Mouse (Mus musculus) midbrain, embryonic 11.5 days (tissue): ENCODE measurements around the gene Ttll9. TPM values are rescaled to one million over a fixed set of nuclear protein-coding genes. Genes with fewer than 3 reads are reported as not detected.

ENCODE experiments used
- ATAC-seq: fragments of 200-750 bp; cut with Nextera tagmentation; 2 replicates; pipeline ENCODE4 v1.8.0; 2017; ENCODE audit warnings: moderate TSS enrichment, moderate library complexity; ENCODE audit not compliant: low FRiP score
- DNase-seq: peaks from one replicate; pipeline ENCODE4 v3.0.0; 2015; ENCODE audit warnings: low spot score; ENCODE audit errors: missing footprints
- H3K27ac ChIP-seq: fragments of 300-500 bp; sonication (generic); 2 replicates; pipeline ENCODE4 v1.5.1; 2014; ENCODE audit warnings: low read depth, low read length
- H3K27me3 ChIP-seq: fragments of 300-500 bp; sonication (generic); 2 replicates; pipeline ENCODE4 v1.6.1; 2014; ENCODE audit warnings: mild to moderate bottlenecking, low read length, moderate library complexity, mixed read lengths; ENCODE audit not compliant: control insufficient read depth, insufficient read depth
- H3K36me3 ChIP-seq: fragments of 300-500 bp; sonication (generic); 2 replicates; pipeline ENCODE4 v1.6.1; 2014; ENCODE audit warnings: mild to moderate bottlenecking, low read length, moderate library complexity, mixed read lengths; ENCODE audit not compliant: control insufficient read depth, insufficient read depth
- H3K4me1 ChIP-seq: fragments of 300-500 bp; sonication (generic); 2 replicates; pipeline ENCODE4 v1.6.1; 2014; ENCODE audit warnings: low read length; ENCODE audit not compliant: control insufficient read depth, insufficient read depth
- H3K4me2 ChIP-seq: fragments of 300-500 bp; sonication (generic); 2 replicates; pipeline ENCODE4 v1.6.1; 2014; ENCODE audit warnings: mild to moderate bottlenecking, moderate library complexity
- H3K4me3 ChIP-seq: fragments of 300-500 bp; sonication (generic); 2 replicates; pipeline ENCODE4 v1.5.1; 2014; ENCODE audit warnings: low read depth, low read length
- H3K9ac ChIP-seq: fragments of 300-500 bp; sonication (generic); 2 replicates; pipeline ENCODE4 v1.6.1; 2014; ENCODE audit warnings: low read length
- H3K9me3 ChIP-seq: fragments of 300-500 bp; sonication (generic); 2 replicates; pipeline ENCODE4 v1.6.1; 2016; ENCODE audit warnings: low read length; ENCODE audit not compliant: control insufficient read depth
- WGBS: fragments of 180-500 bp; shearing (Covaris S2); extraction: QIAGEN DNeasy Blood & Tissue Kit; methylation state at CpG from one replicate; pipeline ENCODE4 v1.1.7; 2014; 5-methylcytosine and 5-hydroxymethylcytosine counted together
- polyA plus RNA-seq: library from polyadenylated mRNA; unstranded; fragments of >200 nt; fragmentation: Nextera tagmentation; extraction: Ambion mirVana; gene quantifications from 2 replicates; pipeline ENCODE4 v1.2.1, GENCODE M21; 2014

The Ttll9 gene
- polyA plus RNA-seq = 1.1 and 2.0 TPM in 2 replicates

DNA sequence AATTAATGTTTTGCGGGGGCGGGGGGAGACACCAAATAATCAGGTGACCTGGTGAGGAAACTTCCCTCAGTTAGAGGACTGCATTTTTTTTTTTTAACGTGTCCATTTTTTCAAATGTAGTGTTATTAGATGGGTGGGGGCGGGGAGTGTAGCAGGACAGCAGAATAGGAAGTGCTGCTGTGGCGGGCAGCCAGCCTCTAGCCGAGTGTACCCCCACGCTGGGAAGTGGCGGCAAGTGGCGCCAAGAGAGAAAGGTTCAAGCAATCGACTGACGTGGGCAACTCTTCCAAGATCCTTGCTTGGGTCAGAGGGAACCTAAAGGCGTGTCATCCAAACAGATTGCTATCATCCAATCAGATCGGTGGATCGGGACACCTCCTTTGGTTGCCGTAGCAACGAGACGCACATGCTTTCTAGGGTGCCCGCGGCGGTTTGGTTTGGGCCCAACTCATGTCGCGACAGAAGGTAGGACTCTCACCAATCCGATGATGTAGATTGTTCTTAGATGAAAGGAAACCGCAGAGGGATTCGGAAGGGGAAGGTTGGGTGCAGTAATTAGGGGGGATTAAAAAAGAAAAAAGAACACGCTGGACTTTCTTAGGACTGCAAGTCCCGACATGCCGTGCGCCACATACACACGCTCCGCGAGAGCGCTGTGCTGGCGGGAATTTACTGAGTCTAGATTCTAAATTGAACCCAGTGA, at the start of gene Ttll9:
Gene Ttll9 (plus strand): TSS at position 395 of the 703 bp plus-strand sequence.
- no peaks in the 10 kb centered on the region for H3K27me3 ChIP-seq
- H3K9ac ChIP-seq = peak within 1 kb of the TSS; percentile 26; the same call in 1 of the 2 replicates
- peak; percentile 95 for ATAC-seq
- H3K4me3 ChIP-seq = peak within 1 kb of the TSS; percentile 42
- DNase-seq = peak; percentile 98
- no peaks in the 10 kb centered on the region for H3K9me3 ChIP-seq
- no peaks in the 10 kb centered on the region for H3K4me1 ChIP-seq
- peak within 1 kb of the TSS; percentile 65 for H3K4me2 ChIP-seq
- no peak within 1 kb of the TSS for H3K27ac ChIP-seq
- H3K36me3 ChIP-seq = no peaks in the 10 kb centered on the region
- under 1% methylated on average over 34 of the region's 34 CpGs for WGBS

DNA sequence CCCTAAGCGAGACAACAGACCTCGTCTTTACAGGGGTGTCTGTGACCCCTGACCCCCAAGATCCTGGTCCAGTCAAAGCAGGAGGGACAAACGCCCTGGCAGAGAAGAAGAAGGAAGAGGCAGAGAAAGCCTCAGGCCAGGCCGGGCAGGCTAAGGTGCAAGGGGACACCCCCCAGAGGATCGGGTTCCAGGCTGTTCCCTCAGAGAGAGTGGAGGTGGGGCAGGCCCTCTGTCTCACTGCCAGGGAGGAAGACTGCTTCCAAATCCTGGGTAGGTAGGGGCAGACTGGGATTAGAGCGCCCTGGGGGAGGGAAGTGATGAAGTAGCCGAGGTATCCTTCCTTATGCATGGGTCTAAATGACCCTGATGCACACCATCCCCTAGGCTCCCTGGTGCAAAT, 48.8 kb upstream of the Ttll9 start:
- peaks cover 7% of the 10 kb centered on the region; the same call in 1 of the 2 replicates for H3K27me3 ChIP-seq
- no peak for DNase-seq
- ATAC-seq = no peak
- H3K4me3 ChIP-seq = no peak overlapping the region
- H3K4me2 ChIP-seq = no peak overlapping the region
- no peaks in the 10 kb centered on the region for H3K9me3 ChIP-seq
- H3K36me3 ChIP-seq = no peaks in the 10 kb centered on the region
- no peak overlapping the region for H3K27ac ChIP-seq
- no peak overlapping the region for H3K9ac ChIP-seq
- peaks cover 2% of the 10 kb centered on the region; the same call in 1 of the 2 replicates for H3K4me1 ChIP-seq
- WGBS = 38% methylated on average over 7 of the region's 7 CpGs

GRCm38 (mm10) chr2:152914310-152915120, 47.8 kb upstream of the Ttll9 start:
- peak; percentile 97 for DNase-seq
- Histone ChIP-seq H3K9me3 (no peaks in the 10 kb centered on the region), H3K4me3 (no peak overlapping the region), H3K36me3 (no peaks in the 10 kb centered on the region), H3K4me1 (peaks cover 2% of the 10 kb centered on the region; the same call in 1 of the 2 replicates), H3K9ac (no peak overlapping the region), H3K27me3 (peaks cover 7% of the 10 kb centered on the region; the same call in 1 of the 2 replicates), H3K4me2 (peak overlapping the region; percentile 33), H3K27ac (no peak overlapping the region)
- ATAC-seq = peak; percentile 73
- 4% methylated on average over 18 of the region's 18 CpGs for WGBS

- Histone ChIP-seq H3K4me2 (no peak overlapping the region), H3K4me1 (peaks cover 2% of the 10 kb centered on the region; the same call in 1 of the 2 replicates), H3K27me3 (peaks cover 7% of the 10 kb centered on the region; the same call in 1 of the 2 replicates), H3K4me3 (no peak overlapping the region), H3K27ac (no peak overlapping the region), H3K9me3 (no peaks in the 10 kb centered on the region), H3K36me3 (no peaks in the 10 kb centered on the region), H3K9ac (no peak overlapping the region)
- ATAC-seq = no peak
- DNase-seq = no peak
- 82% methylated on average over 4 of the region's 4 CpGs for WGBS
Observed at GRCm38 (mm10) chr2:152915453-152915852, 46.8 kb upstream of the Ttll9 start.

DNA sequence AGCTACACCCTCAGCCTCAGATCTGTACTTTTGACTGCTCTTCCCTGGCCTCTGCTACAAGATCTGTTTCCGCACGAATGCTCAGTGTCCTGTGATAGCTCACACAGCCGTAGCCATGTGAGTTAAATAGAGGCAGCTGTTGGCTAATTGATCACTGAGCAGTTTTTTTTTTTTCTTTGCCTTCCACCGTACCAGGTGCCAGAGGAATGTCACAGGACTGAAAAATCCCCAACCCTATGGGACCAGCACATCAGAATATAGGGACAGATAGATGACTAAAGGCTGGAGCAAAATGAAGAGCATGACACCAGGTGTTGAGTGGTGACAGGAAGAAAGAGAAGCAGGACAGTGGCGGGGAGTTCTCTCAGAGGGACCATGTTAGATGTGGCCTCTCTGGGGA, 46.2 kb upstream of the Ttll9 start:
- no peak overlapping the region for H3K4me3 ChIP-seq
- DNase-seq = no peak
- H3K27me3 ChIP-seq = peaks cover 7% of the 10 kb centered on the region; the same call in 1 of the 2 replicates
- no peak overlapping the region for H3K4me2 ChIP-seq
- ATAC-seq = no peak
- WGBS = 69% methylated on average over 5 of the region's 5 CpGs
- H3K9ac ChIP-seq = no peak overlapping the region
- no peaks in the 10 kb centered on the region for H3K36me3 ChIP-seq
- H3K27ac ChIP-seq = no peak overlapping the region
- peaks cover 2% of the 10 kb centered on the region; the same call in 1 of the 2 replicates for H3K4me1 ChIP-seq
- no peaks in the 10 kb centered on the region for H3K9me3 ChIP-seq

DNA sequence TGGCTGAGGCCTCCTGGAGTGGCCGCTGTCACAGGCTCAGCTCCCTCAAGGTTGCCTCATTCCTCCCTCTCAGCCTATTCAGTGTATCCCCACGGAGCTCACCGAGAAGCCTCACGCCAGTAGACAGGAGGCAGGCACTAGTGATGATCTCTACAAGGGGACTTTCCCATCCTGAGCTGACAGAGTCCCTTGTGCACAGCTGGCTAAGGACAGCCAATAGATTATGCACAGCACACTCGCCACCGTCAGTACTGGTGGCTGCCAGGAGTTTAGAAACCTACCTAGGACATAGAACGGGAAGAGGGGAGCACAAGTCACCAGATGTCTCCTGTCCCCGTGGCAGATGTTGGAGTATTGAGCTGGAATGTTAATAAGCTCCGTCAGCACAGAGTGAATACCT, 44.6 kb upstream of the Ttll9 start:
- H3K9ac ChIP-seq = no peak overlapping the region
- H3K27me3 ChIP-seq = peaks cover 4% of the 10 kb centered on the region; the same call in 1 of the 2 replicates
- H3K4me1 ChIP-seq = peaks cover 2% of the 10 kb centered on the region
- H3K4me2 ChIP-seq = no peak overlapping the region
- H3K9me3 ChIP-seq = no peaks in the 10 kb centered on the region
- no peak for DNase-seq
- no peak for ATAC-seq
- WGBS = 62% methylated on average over 9 of the region's 9 CpGs
- H3K4me3 ChIP-seq = no peak overlapping the region
- no peaks in the 10 kb centered on the region for H3K36me3 ChIP-seq
- no peak overlapping the region for H3K27ac ChIP-seq

DNA sequence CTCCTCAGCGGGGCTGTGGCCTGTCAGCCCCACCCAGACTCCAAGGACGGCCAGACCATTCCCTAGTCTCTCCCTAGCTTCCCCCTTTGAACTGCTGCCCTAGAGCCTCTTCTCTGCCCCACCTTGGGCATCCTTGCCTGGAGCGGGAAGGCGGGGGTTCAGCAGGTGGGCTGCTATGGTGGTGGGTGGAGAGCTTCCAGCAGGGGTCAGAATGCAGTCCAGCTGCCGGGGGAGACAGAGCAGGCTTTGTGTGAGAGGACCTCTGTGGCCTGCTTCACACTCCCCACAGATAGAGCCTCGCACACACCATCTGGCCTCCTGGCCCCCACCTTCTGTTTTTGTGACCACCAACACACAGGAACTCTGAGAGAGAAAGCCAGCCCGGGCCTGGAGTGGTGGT, 39.9 kb upstream of the Ttll9 start:
- 31% methylated on average over 6 of the region's 7 CpGs for WGBS

GRCm38 (mm10) chr2:152923621-152924020, 38.7 kb upstream of the Ttll9 start:
- H3K27ac ChIP-seq = no peak overlapping the region
- WGBS = 70% methylated on average over 3 of the region's 3 CpGs

More for the DNA sequence above, 39.9 kb upstream of the Ttll9 start:
- H3K4me2 ChIP-seq = no peak overlapping the region
- ATAC-seq = 0 out of 2 replicates have a peak, but pooled peaks have one; percentile 24
- no peak overlapping the region for H3K9ac ChIP-seq
- DNase-seq = no peak
- no peak overlapping the region for H3K27ac ChIP-seq
- H3K9me3 ChIP-seq = no peaks in the 10 kb centered on the region
- H3K27me3 ChIP-seq = no peaks in the 10 kb centered on the region
- peaks cover 4% of the 10 kb centered on the region; the same call in 1 of the 2 replicates for H3K4me1 ChIP-seq
- no peak overlapping the region for H3K4me3 ChIP-seq
- no peaks in the 10 kb centered on the region for H3K36me3 ChIP-seq

More at GRCm38 (mm10) chr2:152923621-152924020, 38.7 kb upstream of the Ttll9 start:
- DNase-seq (no peak), ATAC-seq (no peak)
- Histone ChIP-seq H3K36me3 (no peaks in the 10 kb centered on the region), H3K27me3 (no peaks in the 10 kb centered on the region; the same call in 1 of the 2 replicates), H3K9ac (no peak overlapping the region), H3K9me3 (no peaks in the 10 kb centered on the region), H3K4me2 (no peak overlapping the region), H3K4me3 (no peak overlapping the region), H3K4me1 (peaks cover 4% of the 10 kb centered on the region; the same call in 1 of the 2 replicates)
